Mouse (Mus musculus) heart, adult 9 months (tissue): ENCODE measurements around the gene Fam206a.

Experiments
- DNase-seq, 2 experiments: peaks; one replicate each; pipeline ENCODE4 v3.0.0; 2022; ENCODE audit warnings: low spot score in 2 of 2

Gene Fam206a

GRCm38 (mm10) chr4:56801907-56802668, at the start of gene Fam206a, which contains the start of gene Elp1:
Gene Fam206a (plus strand): TSS chr4:56802345.
Gene Elp1 (minus strand): TSS chr4:56802331.
- DNase-seq: peak; percentile 85 to 94

DNA sequence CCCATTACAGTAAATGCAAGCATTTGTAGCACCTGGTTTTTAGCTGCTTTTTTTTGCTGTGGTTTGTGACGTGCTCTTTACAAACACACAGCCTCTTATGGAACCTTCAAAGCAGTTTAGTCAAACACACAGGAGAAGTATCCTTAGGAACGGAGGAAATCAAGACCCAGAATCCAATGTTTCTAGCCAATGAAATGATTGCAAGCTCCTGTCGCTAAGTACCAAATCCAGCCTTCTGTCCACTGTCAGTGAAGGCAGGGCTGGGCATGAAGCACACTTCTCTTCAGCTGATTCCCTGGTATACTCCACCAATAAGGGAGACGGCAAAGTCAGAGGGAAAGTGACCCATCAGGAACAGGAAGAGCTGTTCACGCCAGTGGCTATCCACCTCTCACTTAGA, 46.1 kb upstream of the Fam206a start:
- DNase-seq: no peak

DNA sequence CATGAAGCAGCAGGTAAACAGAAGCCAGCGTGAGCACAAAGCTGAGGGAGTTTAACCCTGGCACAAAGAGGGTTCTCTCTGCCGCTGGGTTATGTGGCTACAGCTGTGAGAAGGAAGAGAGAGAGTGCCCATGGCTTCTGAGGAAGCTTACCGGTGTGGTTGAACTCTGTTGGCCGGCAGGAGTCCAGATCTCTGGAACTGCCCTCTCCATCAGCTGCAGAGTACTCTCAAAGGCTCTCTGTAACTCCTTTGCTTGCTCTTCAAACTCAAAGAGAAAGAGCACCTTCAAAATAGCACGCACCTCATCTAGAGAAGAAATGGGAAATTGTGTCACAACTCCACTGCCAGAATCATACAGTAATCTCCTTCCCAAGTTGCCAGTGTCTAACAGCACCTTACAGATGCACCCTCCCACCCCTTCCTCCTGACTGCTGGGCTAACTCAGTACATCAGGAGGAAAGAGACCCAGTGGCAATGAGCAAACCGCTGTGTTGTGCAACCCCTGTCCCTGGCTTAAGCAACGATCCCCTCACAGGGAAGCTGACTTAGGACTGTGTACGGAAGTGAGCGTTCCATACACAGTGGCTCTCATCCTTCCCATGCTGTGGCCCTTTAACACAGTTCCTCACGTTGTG, 45.1 kb upstream of the Fam206a start:
- no peak for DNase-seq

DNA sequence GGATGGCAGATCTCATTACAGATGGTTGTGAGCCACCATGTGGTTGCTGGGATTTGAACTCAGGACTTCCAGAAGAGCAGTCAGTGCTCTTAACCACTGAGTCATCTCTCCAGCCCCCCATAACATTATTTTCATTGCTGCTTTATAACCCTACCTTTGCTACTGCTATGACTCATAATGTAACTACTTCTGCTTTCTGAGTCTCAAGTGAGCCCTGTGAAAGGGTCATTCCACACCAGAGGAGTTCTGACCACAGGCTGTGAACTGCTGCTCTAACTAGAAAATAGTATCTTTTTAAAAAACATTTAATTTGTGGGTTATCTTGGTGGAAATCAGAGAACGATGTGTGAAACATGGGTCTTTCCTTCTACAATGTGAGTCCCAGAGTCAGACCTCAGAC, 44.5 kb upstream of the Fam206a start:
- DNase-seq: no peak

GRCm38 (mm10) chr4:56767861-56768284, 34.3 kb upstream of the Fam206a start:
- DNase-seq: peak; percentile 57 to 60

GRCm38 (mm10) chr4:56768913-56769312, 33.2 kb upstream of the Fam206a start:
- DNase-seq: peak; percentile 34 to 59

- no peak for DNase-seq
Observed at GRCm38 (mm10) chr4:56771065-56771464, 31.1 kb upstream of the Fam206a start.

GRCm38 (mm10) chr4:56791373-56791772, 10.8 kb upstream of the Fam206a start:
- no peak for DNase-seq

- no peak for DNase-seq
Observed at GRCm38 (mm10) chr4:56802669-56803150, 565 bp downstream of the Fam206a start.

DNA sequence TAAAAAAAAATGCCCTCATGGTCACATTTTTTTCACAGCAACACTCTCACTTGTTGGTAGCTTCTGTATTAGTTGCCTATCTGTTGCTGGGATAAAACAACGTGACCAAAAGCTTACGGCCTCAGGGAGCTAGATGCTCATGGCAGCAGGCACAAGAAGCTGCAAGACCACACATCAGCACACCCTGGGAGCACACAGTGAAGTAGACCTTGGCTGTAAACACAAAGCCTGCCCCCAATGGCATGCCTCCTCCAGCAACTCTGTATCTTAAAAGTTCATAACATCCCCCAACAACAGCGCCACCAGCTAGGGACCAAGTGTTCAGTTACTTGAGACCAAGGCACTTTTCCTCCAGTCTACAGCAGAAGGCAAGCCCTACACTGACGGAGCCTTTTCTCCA, 6.9 kb downstream of the Fam206a start:
- DNase-seq: no peak

DNA sequence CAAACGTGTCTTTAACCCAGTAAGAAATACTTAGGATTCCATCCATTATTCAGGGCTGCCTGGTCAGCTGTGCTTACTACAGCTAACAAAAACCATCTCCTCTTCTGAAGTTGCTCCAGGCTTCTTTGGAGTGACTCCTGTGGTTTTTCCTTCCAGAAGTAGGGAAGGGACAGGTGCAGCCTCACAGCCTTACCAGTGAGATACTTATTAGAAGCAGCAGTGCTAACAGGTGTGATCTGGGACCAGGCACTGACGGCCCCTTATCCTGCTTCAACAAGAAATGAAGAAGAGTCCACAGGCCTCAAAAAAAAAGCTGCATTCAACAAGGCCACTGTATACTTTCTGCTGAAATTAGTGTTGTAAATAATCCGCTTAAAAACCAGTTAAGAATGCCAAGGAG, 9.5 kb downstream of the Fam206a start:
- no peak for DNase-seq

GRCm38 (mm10) chr4:56812096-56812495, 10.0 kb downstream of the Fam206a start:
- no peak for DNase-seq

GRCm38 (mm10) chr4:56815131-56815530, 13.0 kb downstream of the Fam206a start:
- no peak for DNase-seq

GRCm38 (mm10) chr4:56820017-56820550, 17.9 kb downstream of the Fam206a start:
- peak in 1 of 2 experiments; percentile 12 for DNase-seq

DNA sequence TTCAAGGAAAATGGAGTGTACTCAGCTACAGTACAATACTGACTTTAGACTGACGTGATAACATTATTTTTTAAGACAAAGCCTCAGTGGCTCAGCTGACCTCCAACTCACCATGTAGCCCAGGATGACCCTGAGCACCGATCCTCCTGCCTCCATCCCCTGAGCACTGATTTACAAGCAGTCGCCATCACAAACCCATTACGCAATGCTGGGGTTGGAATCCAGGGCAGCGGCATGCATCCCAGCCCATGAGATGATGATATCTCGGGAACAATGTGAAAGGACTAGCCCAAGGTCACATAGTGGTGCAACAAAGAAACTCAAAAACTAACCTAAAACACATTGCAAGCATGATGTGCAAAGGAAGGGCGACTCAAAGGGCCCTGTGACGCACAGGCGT, 22.1 kb downstream of the Fam206a start:
- DNase-seq: no peak

DNA sequence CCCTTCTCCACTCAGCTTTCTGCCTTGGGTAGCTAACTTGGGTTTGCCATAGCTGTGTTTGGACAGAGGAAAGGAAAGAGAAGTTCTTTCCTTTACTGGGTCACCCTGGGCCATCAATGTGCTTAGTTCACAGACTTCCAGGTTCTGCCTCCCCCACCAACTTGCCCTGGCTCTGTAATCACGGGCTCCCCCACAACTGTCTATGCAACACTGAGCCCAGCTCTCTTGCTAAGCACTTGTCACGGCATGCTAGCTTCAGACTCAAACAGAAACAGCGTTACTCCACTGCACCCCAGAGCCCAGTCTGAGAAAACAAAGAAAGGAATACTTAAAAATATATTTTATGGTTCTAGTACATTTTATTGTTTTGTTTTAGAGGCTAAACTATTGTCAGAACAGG, 26.8 kb downstream of the Fam206a start:
- DNase-seq: no peak

GRCm38 (mm10) chr4:56829511-56829921, 27.4 kb downstream of the Fam206a start:
- peak; percentile 23 to 29 for DNase-seq

DNA sequence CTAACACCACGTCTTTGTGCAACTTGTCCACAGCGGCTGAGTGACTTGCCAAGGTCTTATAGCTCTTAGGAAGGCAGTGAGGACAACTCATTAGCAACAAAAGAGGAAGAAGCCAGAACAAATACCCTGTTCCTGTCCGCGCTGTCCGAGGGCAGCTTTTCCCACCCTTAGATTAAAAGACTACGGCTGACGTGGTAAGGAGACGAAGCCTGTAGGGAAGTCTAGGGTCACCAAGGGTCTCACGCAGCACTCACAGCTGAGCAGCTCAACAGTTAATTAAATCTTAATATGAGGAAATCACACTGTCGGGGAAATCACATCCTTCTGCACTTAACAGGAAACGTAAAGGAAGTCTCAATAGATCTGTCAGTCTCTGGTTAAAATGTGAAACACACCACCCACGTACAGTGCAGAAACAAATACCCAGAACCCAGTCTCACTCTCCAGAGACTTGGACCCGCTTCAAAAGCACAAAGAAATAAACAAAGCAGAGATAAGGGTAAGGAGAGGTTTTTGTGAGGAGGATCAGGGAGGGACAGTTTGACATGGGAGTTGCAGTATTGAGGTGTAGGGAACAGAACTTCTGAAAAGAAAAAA, 29.0 kb downstream of the Fam206a start:
- no peak for DNase-seq

GRCm38 (mm10) chr4:56831998-56832397, 29.9 kb downstream of the Fam206a start:
- no peak for DNase-seq

DNA sequence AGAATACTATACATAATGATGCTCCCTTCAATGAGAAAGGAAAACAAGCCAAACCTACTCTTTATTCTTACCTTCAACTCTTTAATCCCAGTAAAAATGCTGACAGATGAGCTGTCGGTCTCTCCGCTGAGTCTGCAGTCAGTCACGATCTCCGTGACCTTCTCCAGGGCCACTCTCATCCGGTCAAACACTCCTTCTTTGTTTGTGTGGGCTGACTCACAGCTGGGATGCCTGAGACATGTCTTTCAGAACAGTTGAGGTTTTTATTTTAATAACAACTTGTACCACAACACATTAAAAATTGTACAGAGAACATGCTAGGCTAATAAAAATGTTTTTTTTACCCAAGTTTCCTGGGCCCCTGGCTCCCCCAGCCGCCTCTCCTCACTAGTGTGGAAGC, 35.5 kb downstream of the Fam206a start:
- DNase-seq: no peak

GRCm38 (mm10) chr4:56840297-56840696, 38.2 kb downstream of the Fam206a start:
- no peak for DNase-seq

- no peak for DNase-seq
Observed at GRCm38 (mm10) chr4:56842501-56842900, 40.4 kb downstream of the Fam206a start.
